Mouse (Mus musculus) E14TG2a.4 (cell line): ENCODE data around the gene Ssr3.

Experiments
- CTCF ChIP-seq: conservative IDR thresholded peaks from 2 replicates; pipeline ENCODE4 v1.5.1; 2014; ENCODE audit warnings: low read length
- NANOG ChIP-seq: IDR thresholded peaks from 2 replicates; pipeline ENCODE4 v1.6.1; 2014; ENCODE audit warnings: borderline replicate concordance, low read length, mixed read lengths

GRCm38 (mm10) chr3:65396835-65397504, 4.5 kb upstream of the Ssr3 start:
- no peak for TF ChIP-seq CTCF
- no peak for TF ChIP-seq NANOG
